Mouse (Mus musculus) liver, adult 2 months (tissue): ENCODE results near the gene Lmbr1l. TPM values are rescaled to one million over a fixed set of nuclear protein-coding genes. Genes with fewer than 3 reads are reported as not detected.
A peak's percentile ranks its signal among the peaks of the same experiment; 100 is the strongest.

Experiments
- DNase-seq: peaks from one replicate; pipeline ENCODE4 v3.0.0-alpha.2; 2011; ENCODE audit warnings: low read depth, low spot score; ENCODE audit errors: extremely low read depth
- H3K27ac ChIP-seq: fragments of 200-500 bp; replicated peaks from 2 replicates; pipeline ENCODE4 v1.5.1; 2012; ENCODE audit warnings: low read depth, mild to moderate bottlenecking, control low read depth, inconsistent platforms, low read length; ENCODE audit not compliant: insufficient read depth
- H3K27me3 ChIP-seq: fragments of 200-500 bp; 2 replicates; pipeline ENCODE4 v1.6.1; 2012; ENCODE audit warnings: mild to moderate bottlenecking, moderate library complexity, low read length, inconsistent platforms; ENCODE audit not compliant: control insufficient read depth, insufficient read depth
- H3K36me3 ChIP-seq: fragments of 200-500 bp; 2 replicates; pipeline ENCODE4 v1.6.1; 2012; ENCODE audit warnings: low read length, inconsistent platforms; ENCODE audit not compliant: control insufficient read depth, insufficient read depth
- H3K4me1 ChIP-seq: fragments of 200-500 bp; 2 replicates; pipeline ENCODE4 v1.6.1; 2011; ENCODE audit warnings: low read length; ENCODE audit not compliant: control insufficient read depth, insufficient read depth
- H3K4me3 ChIP-seq: fragments of 200-500 bp; 2 replicates; pipeline ENCODE4 v1.5.1; 2011; ENCODE audit warnings: low read depth, mild to moderate bottlenecking, control low read depth, low read length, moderate library complexity; ENCODE audit not compliant: insufficient read depth
- H3K79me2 ChIP-seq: fragments of 200-500 bp; 2 replicates; pipeline ENCODE4 v1.6.1; 2012; ENCODE audit warnings: inconsistent platforms, mild to moderate bottlenecking, low read length, moderate library complexity; ENCODE audit not compliant: control insufficient read depth, insufficient read depth
- H3K9ac ChIP-seq: fragments of 200-500 bp; 2 replicates; pipeline ENCODE4 v1.6.1; 2012; ENCODE audit warnings: low read depth, mild to moderate bottlenecking, control low read depth, inconsistent platforms, low read length
- CTCF ChIP-seq: fragments of 200-500 bp; IDR thresholded peaks from 2 replicates; pipeline ENCODE4 v1.5.1; 2011; ENCODE audit warnings: low read depth, low read length, control low read depth
- POLR2A ChIP-seq: fragments of 200-500 bp; IDR thresholded peaks from 2 replicates; pipeline ENCODE4 v1.6.1; 2011; ENCODE audit warnings: low read length, control low read depth; ENCODE audit not compliant: insufficient read depth; ENCODE audit errors: extremely low read depth
- WGBS: fragments of 180-500 bp; shearing (Covaris S2); methylation state at CpG from one replicate; pipeline ENCODE4 v1.1.7; 2018; 5-methylcytosine and 5-hydroxymethylcytosine counted together
- polyA plus RNA-seq: library from polyadenylated mRNA; depleted of rRNA; stranded (reverse); fragments of >200 nt; gene quantifications from 2 replicates; pipeline ENCODE4 v1.2.3, GENCODE M21; 2012
- total RNA-seq: library from RNA; depleted of rRNA; stranded (reverse); fragments of >200 nt; gene quantifications from 2 replicates; pipeline ENCODE4 v1.2.3, GENCODE M21; 2014

Gene Lmbr1l
- total and polyA plus RNA-seq, 2 experiments, result 24.3 to 32.4 TPM

DNA sequence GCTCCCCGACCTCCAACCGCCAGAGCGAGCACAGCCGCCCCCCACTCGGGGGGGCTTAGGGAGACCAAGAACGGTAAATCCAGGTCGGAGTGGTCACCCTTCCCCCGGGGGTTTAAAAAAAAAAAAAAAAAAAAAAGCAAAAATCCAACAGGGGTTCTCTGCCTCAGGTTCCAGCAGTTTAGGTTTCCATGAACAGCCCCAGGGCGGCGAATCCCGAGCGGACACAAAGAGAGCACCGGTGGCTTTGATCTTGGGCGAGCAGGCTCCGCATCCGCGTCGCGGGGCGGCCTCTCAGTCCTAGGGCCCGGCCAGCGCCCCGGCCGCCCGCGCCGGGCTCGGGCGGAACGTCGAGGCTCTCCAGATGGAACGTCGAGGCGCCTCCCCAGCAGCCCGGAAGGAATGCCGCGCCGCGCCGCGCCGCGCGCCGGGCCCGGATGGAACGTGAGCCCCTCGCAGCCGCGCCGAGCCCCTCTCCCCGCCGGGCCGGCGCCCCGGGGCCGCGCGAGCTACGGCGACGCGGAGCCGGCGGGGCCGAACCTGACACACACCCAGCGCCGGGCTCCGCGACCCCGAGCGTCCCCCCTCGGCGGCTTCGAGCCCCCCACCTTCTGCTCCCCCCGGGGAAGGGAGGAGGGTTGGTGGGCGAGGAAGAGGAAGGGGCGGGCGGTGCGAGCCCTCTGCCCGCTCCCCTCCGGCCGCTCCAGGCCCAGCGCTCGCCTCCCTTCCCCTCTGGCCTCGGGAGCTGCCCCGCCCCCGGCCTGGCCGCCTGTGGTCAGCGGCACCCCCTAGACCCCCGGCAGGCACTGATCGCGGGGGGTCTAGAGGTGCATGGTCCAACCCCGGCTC lies 46.7 kb downstream of the Lmbr1l start, which contains the start of gene Kmt2d:
Gene Kmt2d, minus strand, starts transcription at position 135 of the 846 bp plus-strand sequence.
- Histone ChIP-seq H3K36me3 (peaks cover 3% of the 10 kb centered on the region), H3K27me3 (no peaks in the 10 kb centered on the region), H3K27ac (peak within 1 kb of the TSS; percentile 98), H3K9ac (peak within 1 kb of the TSS; percentile 95), H3K4me1 (peaks cover 27% of the 10 kb centered on the region), H3K4me3 (peak within 1 kb of the TSS; percentile 87), H3K79me2 (peaks cover 39% of the 10 kb centered on the region)
- under 1% methylated on average over 88 of the region's 94 CpGs for WGBS
- DNase-seq, result no peak
- TF ChIP-seq POLR2A, result no peak
- TF ChIP-seq CTCF, result no peak

DNA sequence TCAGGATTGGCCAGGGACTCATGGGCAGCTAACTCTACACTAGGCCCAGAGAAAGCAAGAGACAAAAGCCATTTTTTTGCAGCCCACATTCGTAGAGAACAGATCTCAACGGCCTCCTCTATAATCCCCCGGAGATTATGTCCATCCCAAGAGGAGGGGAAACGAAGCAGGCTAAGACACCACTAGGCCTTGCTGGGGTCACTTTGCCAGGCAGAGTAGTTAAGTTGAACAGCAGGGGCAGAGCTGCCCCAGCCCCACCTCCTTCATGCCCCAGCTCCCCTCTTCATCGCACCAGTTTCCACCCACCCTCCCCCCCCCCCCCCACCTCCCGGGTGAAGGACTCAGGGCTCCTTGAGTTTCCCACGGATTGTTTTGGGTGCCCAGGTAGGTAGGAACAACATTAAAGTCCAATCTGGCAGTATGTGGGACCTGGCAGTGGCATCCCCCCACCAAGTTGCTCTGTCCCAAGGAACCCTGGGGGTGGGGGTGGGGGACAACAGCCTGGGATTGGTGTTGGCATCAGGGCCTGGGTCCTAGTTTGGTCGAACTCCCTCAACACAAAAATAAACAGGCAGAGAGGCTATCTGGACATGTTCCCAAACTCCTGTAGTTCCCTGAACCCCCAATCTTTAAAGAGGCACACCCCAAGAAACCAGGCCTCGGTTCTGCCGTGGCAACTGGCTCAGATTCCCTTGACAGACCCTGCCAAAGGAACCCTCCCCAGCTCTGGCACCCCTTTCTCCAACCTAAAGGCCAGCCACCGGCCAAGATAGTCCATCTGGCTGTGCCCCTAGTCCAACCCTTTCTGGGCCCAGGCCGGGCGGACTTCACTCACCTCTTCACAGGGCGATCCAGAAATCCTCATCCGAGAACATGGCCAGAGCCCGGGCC lies 47.6 kb downstream of the Lmbr1l start:
- Histone ChIP-seq H3K79me2 (peaks cover 46% of the 10 kb centered on the region), H3K4me1 (peaks cover 27% of the 10 kb centered on the region), H3K36me3 (peaks cover 11% of the 10 kb centered on the region), H3K27ac (peak overlapping the region; percentile 98), H3K9ac (peak overlapping the region; percentile 95), H3K4me3 (peak overlapping the region; percentile 87), H3K27me3 (no peaks in the 10 kb centered on the region)
- peak; percentile 74 for TF ChIP-seq POLR2A
- no peak for TF ChIP-seq CTCF
- peak; percentile 76 for DNase-seq
- WGBS, result under 1% methylated on average over 16 of the region's 16 CpGs

DNA sequence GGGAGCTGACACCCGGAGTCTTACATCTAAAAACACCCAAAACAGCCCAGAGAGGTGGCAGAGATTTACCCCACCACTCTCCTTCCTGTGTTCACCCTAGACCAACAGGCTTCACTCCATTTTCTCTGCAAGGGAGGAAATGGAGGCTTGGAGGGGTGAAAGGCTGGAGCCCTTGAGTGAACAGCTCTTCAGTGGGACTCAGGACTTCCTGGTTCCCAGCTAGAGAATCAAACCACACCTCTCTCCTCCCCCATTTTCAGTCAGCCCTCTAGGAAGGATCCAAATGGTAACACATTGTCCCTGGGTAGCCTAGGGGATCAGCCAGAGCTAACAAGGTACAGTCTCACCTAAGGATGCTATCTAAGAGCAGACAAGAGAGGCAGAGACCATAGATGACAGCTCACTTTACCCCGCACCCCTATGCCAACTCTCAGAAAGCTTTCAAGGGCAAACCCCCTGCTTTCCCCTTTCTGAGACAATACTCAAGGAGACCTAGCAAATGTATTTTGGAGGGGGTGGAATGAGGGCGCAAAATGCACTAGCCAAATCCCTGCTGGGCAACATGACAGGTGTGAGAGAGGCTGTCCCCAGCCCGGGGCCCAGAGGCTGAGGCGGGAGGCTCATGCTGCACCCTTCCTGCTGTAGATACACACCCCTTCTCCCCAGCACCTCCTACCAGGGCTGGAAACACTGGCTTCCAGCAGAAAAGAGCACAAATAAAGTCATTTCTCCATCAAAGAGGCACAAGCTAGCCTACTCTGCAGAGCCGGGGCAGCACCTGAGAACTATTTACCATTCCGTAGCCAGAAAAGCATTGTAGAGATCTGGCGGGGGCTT lies 48.5 kb downstream of the Lmbr1l start:
- H3K27me3 ChIP-seq, result no peaks in the 10 kb centered on the region
- H3K9ac ChIP-seq, result peak overlapping the region; percentile 95
- peak overlapping the region; percentile 87 for H3K4me3 ChIP-seq
- peaks cover 46% of the 10 kb centered on the region for H3K79me2 ChIP-seq
- peaks cover 17% of the 10 kb centered on the region for H3K36me3 ChIP-seq
- 0 out of 2 replicates have a peak overlapping the region, but pooled peaks have one; percentile 20 for H3K27ac ChIP-seq
- H3K4me1 ChIP-seq, result peaks cover 27% of the 10 kb centered on the region
- DNase-seq, result no peak
- 7% methylated on average over 8 of the region's 8 CpGs for WGBS
- TF ChIP-seq CTCF (no peak), POLR2A (no peak)

DNA sequence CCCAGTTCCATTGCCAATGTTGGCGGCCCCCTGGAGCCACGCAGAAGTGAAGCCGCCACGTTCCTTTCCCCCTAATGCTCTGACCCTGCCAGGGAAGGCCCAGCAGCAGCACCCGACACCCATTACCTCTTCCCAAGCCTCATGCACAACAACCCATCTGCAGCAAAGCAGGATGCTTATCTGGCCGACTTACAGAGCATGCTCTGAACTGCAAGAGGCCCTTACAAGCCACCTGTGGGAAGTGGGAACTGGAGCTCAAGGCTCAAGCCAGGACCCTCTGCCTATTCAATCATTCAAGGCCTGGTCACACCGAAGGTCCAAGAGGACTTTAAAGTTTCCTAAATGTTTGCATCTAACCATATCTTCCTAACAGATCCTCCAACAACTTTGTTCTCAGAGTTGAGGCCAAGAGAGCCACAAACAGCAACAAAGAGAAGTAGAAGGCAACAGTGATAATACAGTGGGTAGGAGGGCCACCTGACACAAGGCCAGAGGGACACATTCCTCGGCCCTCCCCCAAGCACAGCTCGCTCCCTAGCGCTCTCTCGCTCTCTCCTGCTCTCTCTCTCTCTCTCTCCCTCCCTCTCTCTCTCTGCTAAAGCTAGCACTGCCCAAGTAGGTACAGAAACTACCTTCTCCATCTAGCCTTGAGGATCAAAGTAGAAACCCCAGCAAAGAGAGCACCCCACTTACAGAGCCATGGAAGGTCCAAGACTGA lies 49.5 kb downstream of the Lmbr1l start:
- Histone ChIP-seq H3K9ac (peak overlapping the region; percentile 35), H3K27me3 (no peaks in the 10 kb centered on the region), H3K79me2 (peaks cover 50% of the 10 kb centered on the region), H3K4me3 (no peak overlapping the region), H3K4me1 (peaks cover 27% of the 10 kb centered on the region), H3K27ac (no peak overlapping the region), H3K36me3 (peaks cover 23% of the 10 kb centered on the region)
- no peak for DNase-seq
- WGBS, result 36% methylated on average over 11 of the region's 11 CpGs
- TF ChIP-seq POLR2A (no peak), CTCF (no peak)

DNA sequence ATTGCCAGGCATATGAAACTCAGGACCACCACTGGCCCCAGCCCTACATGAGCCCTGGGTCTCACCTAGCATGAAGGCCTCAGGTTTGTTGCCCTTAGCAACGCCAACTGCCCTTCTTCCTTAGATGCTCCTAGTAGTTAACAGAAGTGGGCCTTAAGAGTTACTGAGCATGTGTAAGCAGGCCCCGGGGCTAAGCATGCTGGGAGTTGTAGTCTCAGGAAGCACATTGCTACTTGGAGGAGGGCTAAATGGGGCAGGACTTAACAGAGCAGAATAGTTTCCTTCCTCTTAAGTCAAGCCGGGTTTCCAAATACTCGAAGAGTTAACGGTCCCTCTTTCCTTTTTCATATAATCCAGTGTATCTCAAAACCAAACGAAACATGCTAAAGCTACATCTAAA lies 50.7 kb downstream of the Lmbr1l start:
- Histone ChIP-seq H3K9ac (no peak overlapping the region; the same call in 1 of the 2 replicates), H3K36me3 (peaks cover 32% of the 10 kb centered on the region), H3K4me3 (no peak overlapping the region), H3K27me3 (no peaks in the 10 kb centered on the region), H3K4me1 (peaks cover 27% of the 10 kb centered on the region), H3K27ac (no peak overlapping the region), H3K79me2 (peaks cover 53% of the 10 kb centered on the region)
- DNase-seq, result peak; percentile 54
- TF ChIP-seq CTCF, result no peak
- no peak for TF ChIP-seq POLR2A
- WGBS, result 62% methylated on average over 6 of the region's 6 CpGs
